Mouse (Mus musculus): ENCODE measurements at regions not wholly inside any gene's neighbourhood (a gene's known extent, or its start where the extent isn't known, plus 50 kb on each side); places are given as distances from the start of the nearest gene placed in this dataset.

DNA sequence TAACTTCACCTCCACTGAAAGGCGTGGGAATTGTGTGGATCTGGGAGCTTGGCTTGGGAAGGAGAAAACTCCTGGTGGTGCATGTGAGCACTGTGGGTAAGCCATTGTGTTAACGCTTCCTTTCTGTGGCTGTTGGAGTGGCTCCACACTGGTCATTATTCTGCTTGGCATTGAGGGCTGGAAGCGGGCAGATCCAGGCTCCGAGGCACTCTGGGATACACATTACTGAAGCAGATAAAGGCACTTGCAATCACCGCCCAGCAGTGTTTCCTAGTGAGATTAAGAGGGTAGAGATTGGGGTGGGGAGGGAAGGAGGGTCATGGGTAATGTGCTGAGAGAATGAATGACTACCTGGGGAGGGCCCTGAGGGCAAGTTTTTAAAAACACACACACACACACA is 143.3 kb downstream of the 1500009L16Rik start:
- TF ChIP-seq POLR2AphosphoS2 (IDR thresholded peaks at IDR 0.05; ENCODE audit: insufficient read length, low read depth) (no peak), MYOD1 (IDR thresholded peaks at IDR 0.05; ENCODE audit: control insufficient read depth in 1 of 3, insufficient read length in 2 of 3, low read depth in 2 of 3) (no peak)
